ENCODE assay signal across 21 mouse cellular contexts in genomic region chr15:79850143-79850542, GRCm38 (mm10). TPM values are rescaled to one million over a fixed set of nuclear protein-coding genes. Genes with fewer than 3 reads are reported as not detected.
"Had no signal": no experiment of that assay in that cellular context is flagged by ENCODE, and none has a peak within 500 bp of the region (broad histone marks: within the 10 kb centered on the region; RNA-seq: fewer than 3 reads in every experiment).

No protein-coding gene starts in this region.

- H3K4me1 ChIP-seq: liver, embryonic 15.5 days; megakaryocyte, embryonic 14.5 days had no signal

- H3K9ac ChIP-seq: intestine, embryonic 15.5 days; limb, embryonic 13.5 days; liver, embryonic 15.5 days; lung, embryonic 14.5 days; midbrain, embryonic 13.5 days; neural tube, embryonic 12.5 days; neural tube, embryonic 15.5 days had no signal

- ATAC-seq: intestine, embryonic 15.5 days; midbrain, embryonic 13.5 days had no signal

- DNase-seq: kidney, adult 2 months; kidney, postnatal 10 days; kidney, postnatal 36 days; layer of hippocampus, adult 9-11 months; lung, embryonic 14.5 days; lung, postnatal 10 days; lung, postnatal 36 days; right cerebral cortex, postnatal 25 days; spleen, adult 18-20 months; thymus, adult 2 months; thymus, postnatal 14 days had no signal

- H3K36me3 ChIP-seq: intestine, embryonic 15.5 days; limb, embryonic 10.5 days; limb, embryonic 13.5 days; liver, embryonic 15.5 days; midbrain, embryonic 10.5 days; midbrain, embryonic 13.5 days; neural tube, embryonic 12.5 days; neural tube, embryonic 15.5 days had no signal

- H3K27me3 ChIP-seq: intestine, embryonic 15.5 days; limb, embryonic 13.5 days; neural tube, embryonic 12.5 days; neural tube, embryonic 15.5 days had no signal

- H3K4me2 ChIP-seq: intestine, embryonic 15.5 days; limb, embryonic 13.5 days; liver, embryonic 15.5 days; lung, embryonic 14.5 days; midbrain, embryonic 13.5 days; neural tube, embryonic 12.5 days; neural tube, embryonic 15.5 days had no signal

- H3K27ac ChIP-seq: intestine, embryonic 15.5 days; limb, embryonic 10.5 days; limb, embryonic 13.5 days; liver, embryonic 15.5 days; midbrain, embryonic 10.5 days; midbrain, embryonic 13.5 days; neural tube, embryonic 12.5 days; neural tube, embryonic 15.5 days had no signal

- H3K9me3 ChIP-seq: intestine, embryonic 15.5 days; limb, embryonic 10.5 days; limb, embryonic 13.5 days; liver, embryonic 15.5 days; midbrain, embryonic 10.5 days; midbrain, embryonic 13.5 days; neural tube, embryonic 12.5 days; neural tube, embryonic 15.5 days had no signal

- H3K4me3 ChIP-seq: intestine, embryonic 15.5 days; limb, embryonic 10.5 days; limb, embryonic 13.5 days; liver, embryonic 15.5 days; megakaryocyte, embryonic 14.5 days; midbrain, embryonic 10.5 days; midbrain, embryonic 13.5 days; neural tube, embryonic 12.5 days; neural tube, embryonic 15.5 days had no signal

RNA-seq across cellular contexts. Expression of gene Npcd, which starts 16.1 kb away (rescaled TPM):
- total RNA-seq: liver, adult 2 months had no signal
- polyA plus RNA-seq: kidney, adult 2 months; limb, embryonic 10.5 days; liver, adult 2 months; liver, embryonic 15.5 days; lung, embryonic 14.5 days; midbrain, embryonic 10.5 days had no signal
